Mouse (Mus musculus) layer of hippocampus, adult 8-10 months (tissue): Measurements from ENCODE around the gene Smpd3. TPM values are rescaled to one million over a fixed set of nuclear protein-coding genes. Genes with fewer than 3 reads are reported as not detected.

Experiments
- DNase-seq, 2 experiments: peaks; one replicate each; pipeline ENCODE4 v3.0.0; 2022; ENCODE audit warnings: low spot score in 2 of 2
- total RNA-seq, 4 experiments: library from RNA; stranded (reverse); gene quantifications; 2 replicates each; pipeline ENCODE4 v1.2.4; 2022

Gene Smpd3
- total RNA-seq: 10 to 100 TPM; 66.5 to 69.8 (median 69.7) TPM

- peak; percentile 99 to 100 for DNase-seq
These were observed at the start of gene Smpd3 for GRCm38 (mm10) chr8:106337852-106338521. TSS of gene Smpd3 (minus strand) at chr8:106337988.

GRCm38 (mm10) chr8:106381026-106381425 lies 43.2 kb upstream of the Smpd3 start:
- no peak for DNase-seq

GRCm38 (mm10) chr8:106379357-106379756 lies 41.6 kb upstream of the Smpd3 start:
- DNase-seq: no peak

- DNase-seq: no peak
These were observed 40.8 kb upstream of the Smpd3 start for GRCm38 (mm10) chr8:106378501-106379048.

- DNase-seq: peak in 1 of 2 experiments; percentile 20
These were observed 39.1 kb upstream of the Smpd3 start for GRCm38 (mm10) chr8:106376862-106377261.

GRCm38 (mm10) chr8:106375957-106376356 lies 38.2 kb upstream of the Smpd3 start:
- DNase-seq: no peak

GRCm38 (mm10) chr8:106369069-106369468 lies 31.3 kb upstream of the Smpd3 start:
- DNase-seq: no peak

GRCm38 (mm10) chr8:106368501-106368900 lies 30.7 kb upstream of the Smpd3 start:
- no peak for DNase-seq

- DNase-seq: no peak
These were observed 27.0 kb upstream of the Smpd3 start for GRCm38 (mm10) chr8:106364837-106365236.

- no peak for DNase-seq
These were observed 26.5 kb upstream of the Smpd3 start for GRCm38 (mm10) chr8:106364278-106364677.

GRCm38 (mm10) chr8:106363321-106363720 lies 25.5 kb upstream of the Smpd3 start:
- DNase-seq: no peak

- no peak for DNase-seq
These were observed 22.0 kb upstream of the Smpd3 start for GRCm38 (mm10) chr8:106359650-106360338.

- DNase-seq: no peak
These were observed 13.3 kb upstream of the Smpd3 start for GRCm38 (mm10) chr8:106351135-106351534.

- DNase-seq: no peak
These were observed 11.6 kb upstream of the Smpd3 start for GRCm38 (mm10) chr8:106349398-106349797.

- no peak for DNase-seq
These were observed 8.3 kb upstream of the Smpd3 start for GRCm38 (mm10) chr8:106346123-106346522.

GRCm38 (mm10) chr8:106343471-106343870 lies 5.7 kb upstream of the Smpd3 start:
- DNase-seq: no peak

GRCm38 (mm10) chr8:106342828-106343227 lies 5.0 kb upstream of the Smpd3 start:
- no peak for DNase-seq

- no peak for DNase-seq
These were observed 987 bp upstream of the Smpd3 start for GRCm38 (mm10) chr8:106338741-106339209.

- DNase-seq: peak; percentile 43 to 52
These were observed 1.2 kb downstream of the Smpd3 start for GRCm38 (mm10) chr8:106336561-106336960.

- no peak for DNase-seq
These were observed 1.8 kb downstream of the Smpd3 start for GRCm38 (mm10) chr8:106336031-106336430.

GRCm38 (mm10) chr8:106335196-106335595 lies 2.6 kb downstream of the Smpd3 start:
- DNase-seq: no peak

- DNase-seq: no peak
These were observed 4.4 kb downstream of the Smpd3 start for GRCm38 (mm10) chr8:106333346-106333745.
